Mouse (Mus musculus) ES-E14 (cell line): Measurements from ENCODE around the gene Prrc2a.

Source experiments
- HCFC1 ChIP-seq: IDR thresholded peaks from 2 replicates; pipeline ENCODE4 v1.6.1; 2012; ENCODE audit warnings: low read length, inconsistent platforms, borderline replicate concordance; ENCODE audit not compliant: insufficient read depth
- ZC3H11A ChIP-seq: IDR thresholded peaks from 2 replicates; pipeline ENCODE4 v1.6.1; 2012; ENCODE audit warnings: low read depth, mild to moderate bottlenecking, inconsistent platforms, low read length, borderline replicate concordance
- ZNF384 ChIP-seq: IDR thresholded peaks from 2 replicates; pipeline ENCODE4 v1.6.1; 2012; ENCODE audit warnings: low read depth, low read length, inconsistent platforms

DNA sequence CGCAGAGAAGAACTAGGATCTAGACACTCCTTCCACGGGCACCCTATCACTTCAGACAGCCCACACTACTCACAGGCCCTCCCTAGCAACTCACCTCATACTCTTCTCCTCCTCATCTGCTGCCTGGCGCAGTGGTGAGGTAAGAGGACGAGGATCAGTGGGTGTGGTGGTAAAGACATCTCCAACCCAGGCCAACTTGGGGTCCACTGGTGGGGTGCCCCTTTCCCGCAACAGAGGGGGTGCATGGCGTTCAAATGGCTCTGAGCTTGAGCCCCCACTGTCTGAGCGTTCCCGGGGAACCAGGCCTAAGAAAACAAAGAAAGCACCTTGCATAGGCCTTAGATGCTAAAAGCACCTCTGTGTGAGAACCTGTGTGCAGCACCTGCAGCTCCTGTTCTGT is 7.4 kb downstream of the Prrc2a start:
- TF ChIP-seq ZC3H11A = no peak
- TF ChIP-seq ZNF384 = no peak
- no peak for TF ChIP-seq HCFC1
